Mouse (Mus musculus) MEL-GATA-1-ER (cell line): ENCODE data around the gene Aloxe3.
"Not testable (repeated sequence)": the region's sequence is repeated elsewhere in the genome, so short reads cannot be mapped to it uniquely, and the experiment has no call there.

Source experiments
- DNase-seq: peaks from one replicate; pipeline ENCODE4 v3.0.0-alpha.2; 2012; ENCODE audit warnings: low read depth; ENCODE audit errors: extremely low read depth

Aloxe3 gene

DNA sequence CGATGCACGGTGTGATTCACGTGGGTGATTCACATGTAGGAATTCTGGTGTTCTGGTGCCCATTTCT is at the start of gene Aloxe3:
Gene Aloxe3, plus strand, starts transcription at position 45 of the 67 bp plus-strand sequence.
- DNase-seq: no peak

DNA sequence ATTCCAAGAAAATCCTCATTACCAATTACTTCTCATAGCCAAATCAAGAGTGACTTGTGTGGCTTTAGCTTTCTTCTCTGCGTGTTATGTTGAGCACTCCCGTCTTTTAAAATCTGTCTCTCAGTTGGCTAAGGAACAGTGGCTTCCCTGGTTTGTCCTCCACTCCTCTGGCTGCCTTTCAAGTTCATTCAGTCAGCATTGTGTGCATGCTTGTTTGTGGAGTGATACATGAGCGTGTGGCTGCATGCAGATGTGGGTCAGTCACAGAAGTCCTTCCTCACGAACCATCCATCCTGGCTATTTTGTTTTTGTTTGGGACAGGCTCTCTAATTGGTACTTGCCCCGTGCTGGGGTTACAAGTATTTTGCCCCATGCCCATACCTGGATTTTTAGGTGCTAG is 49.1 kb upstream of the Aloxe3 start:
- DNase-seq: no peak

DNA sequence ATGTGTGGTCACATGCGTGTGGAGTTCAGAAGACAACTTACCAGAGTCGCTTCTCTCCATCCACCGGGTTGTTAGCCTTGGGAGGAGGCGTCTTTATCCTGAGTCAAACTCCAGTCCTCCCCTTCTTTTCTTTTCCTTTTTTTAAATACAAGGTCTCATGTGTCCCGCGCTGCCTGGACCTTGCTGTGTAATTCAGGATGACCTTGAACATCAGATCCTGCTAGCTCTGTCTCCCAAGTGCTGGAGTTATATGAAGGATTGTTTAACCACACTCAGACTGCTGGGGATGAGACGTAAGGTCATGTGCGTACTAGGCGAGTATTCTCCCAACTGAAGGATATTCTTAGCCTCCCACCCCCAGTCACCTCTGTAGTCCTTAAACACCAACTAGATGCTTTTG is 48.4 kb upstream of the Aloxe3 start:
- DNase-seq: no peak

DNA sequence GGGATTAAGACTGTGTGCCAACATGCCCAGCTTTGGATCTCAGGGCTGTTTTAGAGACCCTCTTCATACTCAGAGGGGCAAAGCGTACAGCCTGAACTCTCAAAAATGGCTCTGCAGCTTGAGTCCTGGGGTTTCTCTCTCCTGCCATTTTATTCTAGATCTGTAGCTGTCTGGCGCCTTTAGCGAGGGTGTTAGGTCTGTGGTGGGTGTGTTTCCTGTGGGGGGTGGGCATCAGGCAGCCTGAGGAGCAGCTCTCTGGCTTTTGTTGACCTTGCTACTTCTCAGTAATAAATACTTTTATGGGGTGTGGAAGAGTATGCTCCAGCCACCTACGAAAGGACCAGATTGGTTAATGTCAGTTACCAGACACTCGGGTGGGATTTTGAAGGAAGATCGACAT is 47.7 kb upstream of the Aloxe3 start:
- DNase-seq: no peak

DNA sequence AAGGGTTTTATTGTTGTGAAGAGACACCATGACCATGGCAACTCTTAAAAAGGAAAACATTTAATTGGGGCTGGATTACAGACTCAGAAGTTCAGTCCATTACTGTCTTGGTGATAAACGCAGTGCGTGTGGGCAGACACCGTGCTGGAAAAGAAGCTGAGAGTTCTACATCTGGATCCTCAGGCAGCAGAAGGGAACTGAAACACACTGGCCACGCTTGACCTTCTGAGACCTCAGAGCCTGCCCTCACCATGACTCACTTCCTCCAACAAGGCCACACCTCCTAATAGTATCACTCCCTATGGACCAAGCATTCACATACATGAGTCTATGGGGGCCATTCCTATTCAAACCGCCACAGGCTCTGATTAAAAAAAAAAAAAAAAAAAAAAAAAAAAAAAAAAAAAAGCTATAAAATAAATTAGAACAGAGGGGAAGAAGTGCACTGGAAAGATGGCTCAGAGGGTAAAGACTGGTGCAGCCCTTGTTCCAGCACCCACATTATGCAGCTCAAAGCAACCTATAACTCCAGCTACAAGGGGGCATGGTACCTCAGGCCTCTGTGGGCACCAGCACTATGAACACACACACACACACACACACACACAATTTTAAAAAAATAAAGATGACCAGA is 46.8 kb upstream of the Aloxe3 start:
- no peak for DNase-seq

DNA sequence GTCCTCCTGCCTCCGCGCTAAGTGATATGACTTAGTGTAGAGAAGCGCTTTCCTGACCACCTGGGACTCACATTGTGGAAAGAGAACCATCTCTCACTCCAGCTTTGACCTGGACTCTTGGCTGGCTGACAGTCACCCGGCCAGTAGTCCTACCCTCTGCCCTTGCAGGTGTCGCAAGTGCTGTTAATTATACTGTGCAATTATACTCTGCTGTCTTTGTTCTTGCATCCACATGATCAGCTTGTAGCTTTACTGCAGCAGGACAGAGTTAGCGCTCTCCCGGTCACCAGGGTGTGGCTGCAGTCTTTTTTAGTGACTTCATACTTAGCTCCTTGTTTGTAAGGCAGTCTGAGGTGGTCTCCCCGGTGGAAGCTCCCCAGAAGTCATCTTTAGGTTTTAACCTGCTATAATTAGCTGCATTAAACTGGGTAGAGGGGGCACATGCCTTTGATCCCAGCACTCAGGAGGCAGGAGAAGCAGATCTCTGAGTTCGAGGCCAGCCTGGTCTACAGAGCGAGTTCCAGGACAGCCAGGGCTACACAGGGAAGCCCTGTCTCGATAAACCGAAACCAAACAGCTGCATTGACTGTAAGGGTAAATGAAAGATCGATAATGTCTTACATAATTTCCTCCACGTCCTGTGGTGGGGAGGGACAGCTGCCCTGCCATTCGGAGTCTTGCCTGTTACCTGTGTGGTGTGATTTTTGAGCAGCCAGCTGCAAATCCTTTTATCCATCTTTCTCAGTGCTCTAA is 45.4 kb upstream of the Aloxe3 start:
- no peak for DNase-seq

DNA sequence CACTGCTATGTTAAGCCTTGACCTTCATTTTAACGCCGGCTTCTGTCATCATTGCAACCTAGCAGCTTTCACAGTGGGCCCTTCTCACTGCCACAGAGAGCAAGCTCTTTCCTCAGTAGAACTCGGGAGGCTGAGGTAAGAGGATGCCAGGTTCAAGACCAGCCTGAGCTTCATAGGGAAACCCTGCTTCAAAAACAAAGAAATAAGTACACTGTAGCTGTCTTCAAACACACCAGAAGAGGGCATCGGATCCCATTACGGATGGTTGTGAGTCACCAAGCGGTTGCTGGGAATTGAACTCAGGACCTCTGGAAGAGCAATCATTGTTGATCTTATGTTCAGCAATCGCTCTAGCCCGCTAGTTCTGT is 44.9 kb upstream of the Aloxe3 start:
- no peak for DNase-seq

DNA sequence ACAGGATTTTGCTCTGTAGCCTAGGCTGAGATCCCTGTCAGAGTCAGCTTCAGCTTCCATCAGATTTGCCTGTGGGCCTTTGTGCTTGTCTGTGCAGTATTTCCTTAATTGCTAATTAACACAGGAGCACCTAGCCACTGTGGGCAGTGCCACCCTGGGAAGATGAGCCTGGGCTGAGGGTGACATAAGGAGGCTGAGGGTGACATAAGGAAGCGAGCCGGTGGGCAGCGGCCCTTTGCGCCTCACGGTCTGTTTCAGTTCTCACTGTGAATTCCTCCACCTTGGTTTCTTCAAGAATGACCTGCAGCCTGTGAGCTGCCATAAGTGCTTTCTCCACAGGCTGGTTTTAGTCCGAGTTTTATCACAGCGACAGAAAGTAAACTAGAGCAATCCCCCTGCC is 44.1 kb upstream of the Aloxe3 start:
- DNase-seq: no peak

DNA sequence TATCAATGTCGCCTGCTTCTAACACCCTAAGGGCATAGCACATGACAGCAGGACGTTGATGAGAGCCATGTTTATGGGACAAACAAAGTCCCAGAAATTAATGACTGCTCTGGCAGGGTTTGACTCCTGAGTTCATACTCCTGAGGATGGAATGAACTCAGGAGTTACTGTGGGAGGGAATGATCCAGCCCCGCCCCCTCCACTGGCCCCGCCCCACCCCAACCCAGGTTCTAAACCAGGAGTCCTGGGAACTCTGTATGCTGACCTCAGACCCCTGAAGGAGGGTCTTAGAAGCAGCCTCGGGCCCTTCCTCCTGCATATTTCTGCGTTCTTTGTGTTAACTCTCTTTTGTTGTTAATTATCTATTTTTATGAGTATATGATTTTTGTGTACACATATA is 40.1 kb upstream of the Aloxe3 start:
- no peak for DNase-seq

DNA sequence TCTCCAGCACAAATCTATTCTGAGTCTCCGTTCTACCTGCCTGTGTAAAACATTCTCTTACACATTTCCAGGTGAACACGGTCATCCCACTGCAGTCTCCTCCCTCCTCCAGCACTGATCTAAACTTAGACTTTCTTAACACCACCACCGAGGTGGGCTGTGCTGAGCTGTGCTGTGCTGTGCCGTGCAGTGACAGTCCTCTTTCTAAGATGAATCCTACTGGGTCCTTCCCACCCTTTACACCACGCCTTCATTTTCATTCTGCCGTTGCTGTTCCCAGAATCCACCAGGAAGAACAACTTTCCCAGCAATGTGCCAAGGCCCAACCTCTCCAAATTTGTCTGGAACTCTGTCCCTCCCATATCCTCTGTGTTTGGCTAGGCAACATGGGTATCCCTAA is 39.3 kb upstream of the Aloxe3 start:
- no peak for DNase-seq

DNA sequence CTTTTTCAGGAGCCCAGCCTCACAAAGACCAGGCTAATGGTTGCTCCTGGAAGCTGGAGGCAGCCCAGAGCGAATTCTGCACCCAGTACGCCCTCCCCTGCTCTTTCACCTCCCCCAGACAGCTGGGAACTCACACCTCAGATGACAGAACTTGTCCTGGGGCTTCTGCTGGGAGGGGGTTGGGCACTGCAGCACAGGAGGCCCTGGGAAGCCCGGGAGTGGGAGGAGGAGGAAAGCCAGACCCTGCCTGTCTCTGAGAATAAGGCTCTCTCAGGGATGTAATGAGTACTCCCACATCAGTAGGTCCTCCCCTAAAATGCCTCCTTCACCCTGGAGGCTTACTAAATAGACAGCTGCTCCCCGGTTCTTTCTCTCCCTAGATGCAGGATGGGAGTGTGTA is 38.6 kb upstream of the Aloxe3 start:
- DNase-seq: no peak

DNA sequence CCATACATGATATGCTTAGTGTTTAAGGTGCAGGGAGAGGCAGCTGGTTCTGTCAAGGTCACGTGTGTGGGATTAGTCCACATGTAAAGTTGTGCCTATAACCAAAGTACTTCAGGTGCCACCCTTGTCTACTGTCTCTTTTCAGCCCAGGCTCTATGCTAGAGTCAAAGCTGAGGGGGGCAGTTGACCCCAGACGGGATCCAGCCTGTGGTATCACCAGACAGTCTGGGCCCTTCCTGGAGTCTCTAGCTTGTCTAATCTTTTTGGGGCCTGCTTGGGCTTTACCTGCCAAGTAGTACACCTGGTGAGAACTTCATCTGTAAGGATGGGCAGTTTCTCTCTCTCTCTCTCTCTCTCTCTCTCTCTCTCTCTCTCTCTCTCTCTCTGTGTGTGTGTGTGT is 38.1 kb upstream of the Aloxe3 start:
- no peak for DNase-seq

DNA sequence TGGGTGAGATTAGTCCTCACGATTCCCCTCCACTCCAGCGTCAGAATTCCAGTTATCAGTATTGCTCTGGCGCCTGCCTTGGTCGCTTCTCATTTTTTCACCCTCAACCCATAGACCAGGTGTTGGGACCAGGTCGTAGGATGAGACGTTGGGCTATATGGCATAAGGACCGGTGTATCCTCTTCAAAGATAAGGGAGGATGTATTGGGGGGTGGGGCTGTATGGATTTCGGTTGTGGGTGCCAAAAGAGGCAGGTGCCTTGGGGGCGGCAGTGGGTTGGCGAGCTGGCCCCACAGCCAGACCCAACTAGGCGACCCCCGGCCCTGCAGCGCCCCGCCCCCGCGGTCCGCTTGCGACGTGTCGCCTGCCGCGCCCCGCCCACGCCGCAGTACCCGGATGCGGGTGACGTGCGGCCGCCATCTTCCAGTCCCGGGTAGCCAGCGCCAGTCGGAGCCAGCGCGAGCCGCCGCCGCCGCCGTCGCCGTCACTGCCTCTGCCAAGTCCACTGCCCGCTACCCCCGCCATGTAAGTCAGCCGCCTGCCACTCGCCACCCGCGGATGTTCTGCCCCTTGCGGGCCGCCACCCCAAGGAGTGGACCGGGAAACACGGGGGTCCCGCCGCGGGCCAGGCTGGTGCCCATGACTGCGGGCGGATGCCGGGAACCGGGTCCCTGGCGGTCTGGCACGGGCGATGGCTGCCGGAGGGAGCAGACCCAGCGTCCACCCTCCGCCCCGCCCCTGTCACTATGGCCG is 37.4 kb upstream of the Aloxe3 start, which contains the start of gene Vamp2:
Gene Vamp2, plus strand, starts transcription at position 388 of the 753 bp plus-strand sequence.
- DNase-seq: no peak

DNA sequence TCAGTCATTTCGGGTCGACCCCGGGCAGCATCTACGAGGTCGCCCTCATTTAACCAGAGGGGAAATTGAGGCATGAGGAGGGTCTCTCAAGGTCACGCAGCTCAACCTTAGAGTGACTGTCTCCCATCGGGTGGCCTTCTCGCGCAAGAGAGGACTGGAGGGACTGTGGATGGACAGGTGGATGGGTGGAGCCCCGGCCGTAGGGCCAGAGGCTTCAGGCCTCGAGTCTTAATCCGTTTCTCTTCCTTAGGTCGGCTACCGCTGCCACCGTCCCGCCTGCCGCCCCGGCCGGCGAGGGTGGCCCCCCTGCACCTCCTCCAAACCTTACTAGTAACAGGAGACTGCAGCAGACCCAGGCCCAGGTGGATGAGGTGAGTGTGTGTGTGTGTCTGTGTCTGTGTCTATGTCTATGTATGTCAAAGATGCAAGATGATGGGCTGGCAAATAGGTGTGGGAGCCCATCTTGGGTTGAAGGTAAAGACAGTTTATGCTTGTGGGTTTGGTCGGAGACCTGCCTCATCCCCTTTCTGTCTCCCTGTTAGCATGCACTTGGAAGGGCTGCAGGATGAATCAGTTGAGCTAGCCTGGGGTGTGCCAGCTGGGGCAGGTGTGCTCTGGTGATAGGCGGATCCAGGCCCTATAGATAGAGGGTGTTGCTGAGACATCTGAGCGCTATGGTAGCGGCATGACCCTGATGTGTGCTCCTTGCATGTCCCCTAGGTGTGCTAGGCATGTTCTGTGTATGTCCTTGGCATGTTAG is 36.7 kb upstream of the Aloxe3 start:
- DNase-seq: no peak

DNA sequence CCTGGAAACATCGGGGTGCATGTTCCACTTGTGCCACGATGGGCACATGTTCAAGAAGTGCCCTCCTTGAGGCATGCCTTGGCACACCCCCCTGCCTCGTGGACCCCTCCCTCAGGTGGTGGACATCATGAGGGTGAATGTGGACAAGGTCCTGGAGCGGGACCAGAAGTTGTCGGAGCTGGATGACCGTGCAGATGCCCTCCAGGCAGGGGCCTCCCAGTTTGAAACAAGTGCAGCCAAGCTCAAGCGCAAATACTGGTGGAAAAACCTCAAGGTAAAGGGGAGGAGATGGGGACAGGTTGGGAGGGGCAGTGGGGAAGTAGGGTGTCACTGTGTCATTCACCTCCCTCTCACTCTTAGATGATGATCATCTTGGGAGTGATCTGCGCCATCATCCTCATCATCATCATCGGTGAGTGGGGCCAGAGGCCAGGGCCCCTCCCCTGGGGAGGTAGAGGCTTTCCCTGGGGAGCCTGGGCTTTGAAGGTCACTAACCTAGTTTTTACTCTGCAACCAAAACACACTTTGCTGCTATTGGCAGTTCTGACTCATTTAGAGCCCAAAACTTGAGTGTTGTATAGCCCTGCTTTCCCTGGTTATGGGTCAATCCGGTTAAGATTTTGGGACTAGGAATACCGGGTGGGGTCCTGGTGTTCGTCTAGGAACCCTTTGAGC is 35.9 kb upstream of the Aloxe3 start:
- no peak for DNase-seq

DNA sequence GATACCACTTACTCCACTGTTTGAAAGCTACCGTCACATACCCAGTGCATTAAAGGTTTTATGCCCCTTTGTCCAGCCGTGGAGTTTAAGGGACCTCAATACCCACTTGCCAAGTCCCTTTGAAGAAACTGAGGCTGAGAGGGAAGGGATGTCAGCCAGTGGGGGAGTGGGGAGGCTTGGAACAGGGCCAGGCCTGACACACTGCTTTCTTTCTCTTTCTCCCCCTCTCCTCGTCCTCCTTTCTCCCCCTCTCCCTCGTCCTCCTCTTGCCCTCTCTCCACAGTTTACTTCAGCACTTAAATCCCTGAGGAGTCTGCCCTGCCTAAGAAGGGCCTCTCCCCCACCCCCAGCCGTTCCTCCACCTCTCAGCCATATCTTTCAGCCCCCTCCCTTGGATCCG is 35.3 kb upstream of the Aloxe3 start:
- DNase-seq: no peak

DNA sequence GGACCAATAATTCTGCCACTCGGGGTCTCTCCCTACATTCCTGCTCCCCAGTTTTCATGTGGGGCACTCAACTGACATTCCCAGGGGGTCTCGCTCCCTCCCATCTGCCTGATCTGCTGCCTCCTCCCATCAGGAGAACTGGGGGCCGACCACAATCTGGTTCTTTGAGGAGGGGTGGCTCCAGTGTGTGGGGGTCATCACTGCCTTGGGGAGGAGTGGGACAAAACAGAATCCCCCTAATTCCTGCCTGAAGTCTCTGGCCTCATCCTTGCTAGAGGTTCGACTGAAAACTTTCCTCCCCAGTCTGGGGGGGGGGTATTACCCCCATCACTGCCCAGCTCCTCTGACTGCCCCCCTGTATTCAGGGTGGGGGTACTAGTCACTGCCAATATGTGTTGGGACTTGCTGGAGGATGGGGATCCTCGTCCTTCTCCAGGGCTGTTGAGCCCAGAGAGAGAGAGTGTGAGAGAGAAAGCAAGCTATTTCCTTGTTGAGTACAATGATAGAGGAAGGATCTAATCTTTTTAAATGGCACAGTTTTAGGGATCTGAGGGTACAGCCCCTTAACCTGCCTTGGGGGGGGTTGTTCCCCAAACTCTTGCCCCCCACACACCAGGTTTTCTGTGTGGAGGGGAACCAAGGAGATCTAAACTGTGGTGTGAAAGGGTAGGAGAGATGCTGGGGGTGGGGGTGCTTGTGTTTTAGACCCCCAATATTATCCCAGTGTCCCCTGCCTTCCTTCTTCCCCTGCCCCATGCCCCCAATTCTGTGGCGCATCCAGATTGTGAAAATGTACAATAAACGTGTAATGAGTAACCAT is 33.9 kb upstream of the Aloxe3 start:
- no peak for DNase-seq

DNA sequence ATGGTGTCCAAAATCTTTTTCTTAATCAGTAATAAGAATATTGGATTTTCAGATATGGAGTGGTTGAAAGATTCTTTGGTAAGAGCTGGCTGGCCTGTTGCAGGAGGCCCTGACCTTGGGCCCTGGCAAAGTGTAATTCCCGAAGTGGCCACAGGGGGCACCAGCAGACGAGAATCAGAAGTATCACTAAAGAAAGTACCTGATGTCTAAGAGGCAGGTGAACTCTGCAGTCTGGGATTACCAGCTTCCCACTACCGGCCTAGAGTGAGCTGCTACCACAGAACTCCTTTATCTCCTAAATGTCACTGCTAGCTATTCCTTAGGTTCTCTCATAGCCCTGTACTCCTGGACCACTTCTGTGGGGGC is 33.3 kb upstream of the Aloxe3 start:
- no peak for DNase-seq

DNA sequence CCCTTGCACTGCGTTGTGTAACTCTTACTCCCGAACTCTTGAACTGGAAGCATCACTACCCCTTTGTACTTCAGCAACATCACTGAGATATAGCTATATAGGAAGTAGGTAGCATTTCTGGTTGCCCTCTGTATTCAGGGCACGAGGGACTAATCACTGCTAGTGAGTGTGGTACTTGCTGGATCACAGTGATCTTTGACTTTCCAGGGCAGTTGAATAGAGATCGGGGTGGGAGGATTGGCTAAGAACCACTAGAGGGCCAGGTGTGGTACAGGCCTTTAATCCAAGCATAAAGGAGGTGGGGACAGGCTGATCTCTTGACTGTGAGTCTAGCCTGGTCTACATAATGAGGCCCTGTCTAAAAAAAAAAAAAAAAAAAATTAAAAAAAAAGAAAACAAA is 32.8 kb upstream of the Aloxe3 start:
- no peak for DNase-seq

DNA sequence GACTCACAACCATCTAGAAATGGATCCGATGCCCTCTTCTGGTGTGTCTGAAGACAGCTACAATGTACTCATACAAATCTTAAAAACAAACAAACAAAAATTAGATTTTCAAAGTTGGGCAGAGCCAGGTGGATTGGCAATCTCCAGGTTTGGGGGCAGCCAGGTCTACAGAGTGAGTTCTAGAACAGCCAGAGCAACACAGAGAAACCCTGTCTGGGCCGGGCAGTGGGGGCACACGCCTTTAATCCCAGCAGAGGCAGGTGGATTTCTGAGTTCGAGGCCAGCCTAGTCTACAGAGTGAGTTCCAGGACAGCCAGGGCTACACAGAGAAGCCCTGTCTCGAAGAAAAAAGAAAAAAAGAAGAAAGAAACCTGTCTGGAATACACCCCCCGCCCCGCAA is 31.8 kb upstream of the Aloxe3 start:
- not testable (repeated sequence) for DNase-seq
